In genomic region chr13:92697141-92697540, GRCm38 (mm10) we compare ENCODE assay signal across 24 mouse cellular contexts.
DNase-seq lines count a peak whose midpoint lies in the region; ATAC-seq and TF ChIP-seq lines count a peak whose summit lies in the region.
"Had no signal": no experiment of that assay in that cellular context is flagged by ENCODE, and none has a peak within 500 bp of the region (broad histone marks: within the 10 kb centered on the region; RNA-seq: fewer than 3 reads in every experiment).

No protein-coding gene starts in this region.

- no peak; the same call in 1 of the 2 replicates for ATAC-seq in hindbrain, embryonic 13.5 days (ENCODE audit: low FRiP score)
- no peak for ATAC-seq in hindbrain, embryonic 16.5 days
- ATAC-seq in midbrain, embryonic 11.5 days (ENCODE audit: low FRiP score): no peak
- ATAC-seq in midbrain, embryonic 14.5 days (ENCODE audit: low FRiP score, low TSS enrichment): no peak
- ATAC-seq in intestine, embryonic 15.5 days: no peak
- no peak for ATAC-seq in stomach, embryonic 16.5 days (ENCODE audit: insufficient read depth, low FRiP score)

- WGBS in hindbrain, embryonic 13.5 days: 80% methylated on average over 4 of the region's 4 CpGs
- 80% methylated on average over 4 of the region's 4 CpGs for WGBS in hindbrain, embryonic 16.5 days
- WGBS in midbrain, embryonic 11.5 days: 89% methylated on average over 4 of the region's 4 CpGs
- WGBS in midbrain, embryonic 14.5 days: 83% methylated on average over 4 of the region's 4 CpGs
- WGBS in intestine, embryonic 15.5 days: 64% methylated on average over 4 of the region's 4 CpGs
- WGBS in stomach, embryonic 16.5 days: 60% methylated on average over 4 of the region's 4 CpGs

- TF ChIP-seq CTCF in left cerebral cortex, adult 2 months (IDR thresholded peaks at IDR 0.05): no peak

- peak overlapping the region; percentile 35; the same call in 1 of the 2 replicates for H3K9ac ChIP-seq in hindbrain, embryonic 13.5 days
- no peak overlapping the region for H3K9ac ChIP-seq in hindbrain, embryonic 16.5 days (ENCODE audit: low read depth, low read length)
- H3K9ac ChIP-seq in midbrain, embryonic 11.5 days (ENCODE audit: low read length): no peak overlapping the region
- H3K9ac ChIP-seq in midbrain, embryonic 14.5 days (replicated peaks; ENCODE audit: low read length): no peak overlapping the region
- no peak overlapping the region for H3K9ac ChIP-seq in intestine, embryonic 15.5 days
- H3K9ac ChIP-seq in stomach, embryonic 16.5 days (ENCODE audit: low read length): no peak overlapping the region
- H3K9ac ChIP-seq: heart, embryonic 12.5 days; limb, embryonic 15.5 days; midbrain, embryonic 15.5 days; neural tube, embryonic 12.5 days had no signal

- H3K27ac ChIP-seq in hindbrain, embryonic 13.5 days: 0 out of 2 replicates have a peak overlapping the region, but pooled peaks have one; percentile 30
- no peak overlapping the region for H3K27ac ChIP-seq in hindbrain, embryonic 16.5 days (ENCODE audit: low read depth, low read length)
- H3K27ac ChIP-seq in midbrain, embryonic 11.5 days (ENCODE audit: low read depth, low read length): no peak overlapping the region
- H3K27ac ChIP-seq in midbrain, embryonic 14.5 days (replicated peaks; ENCODE audit: low read depth, low read length): no peak overlapping the region
- peak overlapping the region; percentile 54 for H3K27ac ChIP-seq in intestine, embryonic 15.5 days
- peak overlapping the region; percentile 32; the same call in 1 of the 2 replicates for H3K27ac ChIP-seq in stomach, embryonic 16.5 days (ENCODE audit: low read length)
- H3K27ac ChIP-seq in left cerebral cortex, adult 2 months: no peak overlapping the region
- H3K27ac ChIP-seq: embryonic facial prominence, embryonic 10.5 days; limb, embryonic 15.5 days; macrophage; neural tube, embryonic 12.5 days had no signal

- peaks cover 19% of the 10 kb centered on the region for H3K4me1 ChIP-seq in hindbrain, embryonic 13.5 days (replicated peaks)
- H3K4me1 ChIP-seq in hindbrain, embryonic 16.5 days (ENCODE audit: control insufficient read depth, insufficient read depth, low read depth, low read length): peaks cover 3% of the 10 kb centered on the region; the same call in 1 of the 2 replicates
- 0 out of 2 replicates have a peak, but pooled peaks cover 5% of the 10 kb centered on the region for H3K4me1 ChIP-seq in midbrain, embryonic 11.5 days (ENCODE audit: control insufficient read depth, insufficient read depth, low read length)
- H3K4me1 ChIP-seq in midbrain, embryonic 14.5 days (ENCODE audit: control insufficient read depth, insufficient read depth, low read length): no peaks in the 10 kb centered on the region
- peaks cover 10% of the 10 kb centered on the region; the same call in 1 of the 2 replicates for H3K4me1 ChIP-seq in intestine, embryonic 15.5 days (replicated peaks)
- peaks cover 30% of the 10 kb centered on the region for H3K4me1 ChIP-seq in stomach, embryonic 16.5 days (ENCODE audit: control insufficient read depth, insufficient read depth, low read length)
- H3K4me1 ChIP-seq: limb, embryonic 15.5 days; neural tube, embryonic 12.5 days had no signal

- H3K36me3 ChIP-seq in hindbrain, embryonic 13.5 days: peaks cover 4% of the 10 kb centered on the region; the same call in 1 of the 2 replicates
- H3K36me3 ChIP-seq in hindbrain, embryonic 16.5 days (ENCODE audit: control insufficient read depth, insufficient read depth, low read length): no peaks in the 10 kb centered on the region
- no peaks in the 10 kb centered on the region for H3K36me3 ChIP-seq in midbrain, embryonic 11.5 days (ENCODE audit: control insufficient read depth, insufficient read depth, low read length)
- no peaks in the 10 kb centered on the region for H3K36me3 ChIP-seq in midbrain, embryonic 14.5 days (ENCODE audit: control insufficient read depth, insufficient read depth, low read length)
- H3K36me3 ChIP-seq in intestine, embryonic 15.5 days: no peaks in the 10 kb centered on the region; the same call in none of the 2 replicates
- peaks cover 3% of the 10 kb centered on the region; the same call in 1 of the 2 replicates for H3K36me3 ChIP-seq in stomach, embryonic 16.5 days (ENCODE audit: control insufficient read depth, insufficient read depth, low read length)
- H3K36me3 ChIP-seq: embryonic facial prominence, embryonic 10.5 days; heart, embryonic 12.5 days; midbrain, embryonic 15.5 days had no signal

- no peak overlapping the region for H3K4me3 ChIP-seq in hindbrain, embryonic 13.5 days
- H3K4me3 ChIP-seq in hindbrain, embryonic 16.5 days (ENCODE audit: low read length): no peak overlapping the region
- no peak overlapping the region for H3K4me3 ChIP-seq in midbrain, embryonic 11.5 days (ENCODE audit: low read depth, low read length)
- no peak overlapping the region for H3K4me3 ChIP-seq in midbrain, embryonic 14.5 days (replicated peaks; ENCODE audit: low read depth, low read length)
- no peak overlapping the region for H3K4me3 ChIP-seq in intestine, embryonic 15.5 days (replicated peaks)
- H3K4me3 ChIP-seq in stomach, embryonic 16.5 days (replicated peaks; ENCODE audit: low read length): no peak overlapping the region
- no peak overlapping the region for H3K4me3 ChIP-seq in left cerebral cortex, adult 2 months
- H3K4me3 ChIP-seq: embryonic facial prominence, embryonic 10.5 days; erythroblast, embryonic 14.5 days; heart, embryonic 12.5 days; limb, embryonic 15.5 days; midbrain, embryonic 15.5 days; neural tube, embryonic 12.5 days had no signal

- intact Hi-C loops in left cerebral cortex, adult 2 months (cut with DNase I): no loop called here

- peak; percentile 77 for DNase-seq in midbrain, embryonic 11.5 days (ENCODE audit: low spot score, missing footprints)
- no peak for DNase-seq in midbrain, embryonic 14.5 days
- DNase-seq in left cerebral cortex, adult 2 months (ENCODE audit: extremely low spot score in 1 of 2, low spot score in 2 of 2): no peak
- DNase-seq: adrenal gland, postnatal 10 days; B cell, adult 2 months; cerebellum, adult 11 months; cerebellum, postnatal 36 days; heart, postnatal 4 days; kidney, adult 9 months; kidney, postnatal 36 days; lung, adult 2 months; right cerebral cortex, postnatal 25 days; thymus, adult 18-20 months had no signal

- no peaks in the 10 kb centered on the region for H3K9me3 ChIP-seq in hindbrain, embryonic 13.5 days
- H3K9me3 ChIP-seq in hindbrain, embryonic 16.5 days (ENCODE audit: control insufficient read depth, low read length): no peaks in the 10 kb centered on the region
- H3K9me3 ChIP-seq in midbrain, embryonic 11.5 days (ENCODE audit: control insufficient read depth, low read length): no peaks in the 10 kb centered on the region
- H3K9me3 ChIP-seq in midbrain, embryonic 14.5 days (ENCODE audit: control insufficient read depth, low read length): no peaks in the 10 kb centered on the region
- H3K9me3 ChIP-seq in intestine, embryonic 15.5 days: no peaks in the 10 kb centered on the region
- H3K9me3 ChIP-seq in stomach, embryonic 16.5 days (replicated peaks; ENCODE audit: control insufficient read depth, low read length): no peaks in the 10 kb centered on the region
- H3K9me3 ChIP-seq: embryonic facial prominence, embryonic 10.5 days; heart, embryonic 12.5 days; limb, embryonic 15.5 days; midbrain, embryonic 15.5 days; neural tube, embryonic 12.5 days had no signal

- no peak overlapping the region for H3K4me2 ChIP-seq in hindbrain, embryonic 13.5 days
- H3K4me2 ChIP-seq in hindbrain, embryonic 16.5 days (ENCODE audit: low read length): no peak overlapping the region
- no peak overlapping the region for H3K4me2 ChIP-seq in midbrain, embryonic 11.5 days
- H3K4me2 ChIP-seq in midbrain, embryonic 14.5 days (ENCODE audit: low read length): no peak overlapping the region
- H3K4me2 ChIP-seq in intestine, embryonic 15.5 days (replicated peaks): no peak overlapping the region
- H3K4me2 ChIP-seq in stomach, embryonic 16.5 days (ENCODE audit: low read depth, low read length): no peak overlapping the region
- H3K4me2 ChIP-seq: heart, embryonic 12.5 days; limb, embryonic 15.5 days; midbrain, embryonic 15.5 days; neural tube, embryonic 12.5 days had no signal

- no peaks in the 10 kb centered on the region for H3K27me3 ChIP-seq in hindbrain, embryonic 13.5 days
- no peaks in the 10 kb centered on the region for H3K27me3 ChIP-seq in hindbrain, embryonic 16.5 days (replicated peaks; ENCODE audit: control insufficient read depth, insufficient read depth, low read length)
- no peaks in the 10 kb centered on the region for H3K27me3 ChIP-seq in midbrain, embryonic 11.5 days (ENCODE audit: control insufficient read depth, insufficient read depth, low read length)
- H3K27me3 ChIP-seq in midbrain, embryonic 14.5 days (ENCODE audit: control insufficient read depth, insufficient read depth, low read length): no peaks in the 10 kb centered on the region
- H3K27me3 ChIP-seq in intestine, embryonic 15.5 days (replicated peaks): no peaks in the 10 kb centered on the region
- no peaks in the 10 kb centered on the region for H3K27me3 ChIP-seq in stomach, embryonic 16.5 days (ENCODE audit: control insufficient read depth, insufficient read depth, low read length)
- H3K27me3 ChIP-seq: heart, embryonic 12.5 days; limb, embryonic 15.5 days; midbrain, embryonic 15.5 days; neural tube, embryonic 12.5 days had no signal

Comparison
In these comparisons a context has a peak if more than half of its experiments do, and no peak if none do; other contexts are left out.
1. H3K27ac ChIP-seq: peak in hindbrain, embryonic 13.5 days (single experiment), intestine, embryonic 15.5 days (single experiment) and stomach, embryonic 16.5 days (single experiment); none in hindbrain, embryonic 16.5 days (single experiment), midbrain, embryonic 11.5 days (single experiment), midbrain, embryonic 14.5 days (single experiment) and left cerebral cortex, adult 2 months (single experiment).